Mouse (Mus musculus): ENCODE measurements around the gene Cnga4.
"Not testable (repeated sequence)": the region's sequence is repeated elsewhere in the genome, so short reads cannot be mapped to it uniquely, and the experiment has no call there.

Gene Cnga4

DNA sequence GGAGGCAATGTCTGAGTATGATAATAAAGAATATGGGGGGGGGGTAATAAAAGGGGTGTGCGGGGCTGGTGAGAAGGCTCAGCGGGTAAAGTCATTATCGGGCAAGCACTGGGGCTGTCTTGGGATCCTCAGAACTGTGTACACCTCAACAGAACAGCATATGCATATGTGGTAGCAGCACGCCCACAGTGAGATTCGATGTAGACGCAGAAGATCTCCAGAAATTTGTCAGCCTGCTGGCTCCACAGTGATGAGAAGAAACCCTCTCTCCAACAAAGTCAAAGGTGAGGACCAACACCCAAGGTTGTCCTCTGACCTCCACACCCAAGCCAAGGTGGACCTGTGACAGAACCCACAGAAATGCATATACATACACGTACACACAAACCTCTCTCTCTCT lies 12.2 kb downstream of the Cnga4 start:
- no peak for DNase-seq (ENCODE audit: low spot score)

DNA sequence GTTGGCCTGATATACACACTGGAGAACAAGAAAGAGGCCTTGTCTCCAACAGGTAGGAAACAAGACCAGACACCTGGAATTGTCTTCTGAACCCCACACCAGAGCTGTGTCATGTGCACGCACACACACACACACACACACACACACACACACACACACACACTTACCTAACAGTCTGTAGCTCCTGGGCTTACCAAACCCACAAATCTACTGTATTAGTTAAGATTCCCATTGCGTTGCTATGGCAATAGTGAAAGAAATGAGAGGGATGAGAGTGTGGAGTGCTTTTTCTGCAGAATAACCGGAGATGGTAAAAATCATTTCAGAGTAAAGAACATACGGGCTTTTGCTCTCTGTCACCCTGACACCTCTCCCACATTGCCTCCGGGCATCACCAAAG lies 13.7 kb downstream of the Cnga4 start:
- no peak for DNase-seq (ENCODE audit: low spot score)

DNA sequence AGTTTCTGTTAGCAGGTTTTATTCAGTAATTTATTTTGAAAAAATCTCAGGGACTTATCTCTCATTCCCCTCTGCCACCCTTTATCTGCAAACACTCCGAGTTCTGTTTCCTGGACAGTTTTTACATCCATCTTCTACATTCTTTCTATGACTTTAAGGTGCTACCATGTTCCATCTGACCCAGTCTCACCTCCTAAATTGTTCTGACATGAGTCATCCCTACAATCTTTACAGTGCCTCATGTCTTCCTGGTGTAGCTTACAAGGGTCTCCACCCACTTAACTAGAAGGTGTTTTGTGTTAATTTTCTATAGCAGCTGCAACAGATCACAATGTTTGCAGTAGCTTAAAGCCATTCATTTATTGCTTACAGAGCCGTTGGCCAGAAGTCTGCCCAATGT lies 16.5 kb downstream of the Cnga4 start:
- no peak for DNase-seq (ENCODE audit: low spot score)

DNA sequence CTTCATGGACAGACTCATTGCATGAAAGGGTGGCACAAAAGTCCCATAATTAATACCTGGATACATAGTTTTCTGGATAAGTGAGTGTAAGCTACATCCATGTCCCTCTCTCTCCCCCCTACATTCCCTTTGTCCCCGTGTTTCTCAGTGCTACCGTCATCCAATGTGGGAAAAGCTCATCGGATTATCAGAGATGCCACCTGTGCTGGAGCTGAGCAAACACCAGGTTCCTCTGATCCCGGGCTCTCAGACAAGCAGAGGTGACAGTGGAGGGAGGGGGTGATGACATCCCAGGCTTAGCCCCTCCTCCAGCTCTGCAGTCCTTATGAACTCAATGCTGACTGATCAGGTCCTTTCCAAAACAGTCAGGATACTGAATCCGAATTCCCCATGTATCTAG lies 20.0 kb downstream of the Cnga4 start:
- no peak for DNase-seq (ENCODE audit: low spot score)

DNA sequence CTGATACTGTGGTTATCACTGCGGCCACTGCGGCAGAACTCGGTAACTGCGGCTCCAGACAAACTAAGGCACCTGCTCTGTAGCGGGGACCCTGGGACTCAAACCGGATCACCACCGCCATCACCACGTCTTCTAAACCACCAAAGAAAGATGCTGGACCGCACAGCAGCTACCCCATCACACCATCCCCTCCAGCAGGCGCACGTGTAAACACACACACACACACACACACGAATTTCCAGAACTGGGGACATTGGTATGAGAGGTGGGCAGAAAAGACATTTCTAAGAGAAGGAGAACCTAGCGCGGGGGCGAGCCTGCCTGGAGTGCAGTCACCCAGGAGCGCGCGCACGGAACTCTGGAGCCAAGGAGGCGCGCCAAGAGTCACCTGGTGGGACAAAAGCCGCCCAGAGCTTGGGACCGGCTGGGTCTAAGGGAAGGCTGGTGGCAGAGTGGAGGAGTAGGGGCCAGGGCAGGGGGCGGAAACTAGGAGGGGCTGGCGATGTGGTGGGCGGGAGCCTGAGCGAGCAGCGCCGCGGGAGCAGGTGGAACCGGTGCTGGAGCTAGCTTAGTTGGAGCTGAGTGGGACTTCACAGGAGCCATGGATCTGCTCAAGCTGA lies 21.2 kb downstream of the Cnga4 start, which contains the start of gene Cckbr:
TSS of gene Cckbr (plus strand) at position 308 of the 620 bp plus-strand sequence.
- DNase-seq (ENCODE audit: low spot score), result peak; percentile 39

DNA sequence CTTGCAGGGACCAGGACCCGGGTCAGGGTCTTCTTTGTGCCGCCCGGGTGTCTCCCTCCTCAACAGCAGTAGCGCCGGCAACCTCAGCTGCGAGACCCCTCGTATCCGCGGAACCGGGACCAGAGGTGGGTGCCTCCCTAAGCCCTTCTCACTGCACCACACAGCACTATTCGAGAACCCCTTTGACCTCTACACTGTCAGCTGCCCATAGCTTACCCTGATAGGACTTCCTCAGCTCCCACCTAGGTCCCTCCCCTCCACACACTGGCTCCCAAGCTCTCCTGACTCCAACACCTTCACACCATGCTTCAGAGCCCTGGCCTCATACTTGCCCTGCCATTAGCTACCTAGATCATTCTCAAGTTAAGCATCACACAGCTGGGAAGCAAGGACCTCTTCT lies 21.7 kb downstream of the Cnga4 start:
- DNase-seq (ENCODE audit: low spot score), result peak; percentile 2

DNA sequence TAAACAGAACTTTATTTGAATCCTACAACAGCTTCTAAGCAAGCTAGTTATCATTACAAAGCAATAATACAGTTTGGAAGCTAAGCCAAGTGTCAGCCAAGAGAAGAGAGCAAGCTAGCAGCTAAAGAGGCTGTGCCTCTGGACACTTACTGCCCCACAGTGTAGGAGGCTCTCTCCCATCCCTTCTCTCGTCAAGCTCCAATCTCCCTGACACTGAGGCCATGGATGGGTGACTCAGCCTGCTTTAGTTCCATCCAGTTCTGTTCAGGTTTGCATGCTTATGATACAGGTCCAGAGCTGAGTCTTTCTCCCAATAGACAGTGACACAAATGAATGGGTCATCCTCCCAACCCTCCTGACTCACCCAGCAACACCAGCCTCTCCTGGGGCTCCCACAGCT lies 27.7 kb downstream of the Cnga4 start:
- DNase-seq (ENCODE audit: low spot score), result no peak

DNA sequence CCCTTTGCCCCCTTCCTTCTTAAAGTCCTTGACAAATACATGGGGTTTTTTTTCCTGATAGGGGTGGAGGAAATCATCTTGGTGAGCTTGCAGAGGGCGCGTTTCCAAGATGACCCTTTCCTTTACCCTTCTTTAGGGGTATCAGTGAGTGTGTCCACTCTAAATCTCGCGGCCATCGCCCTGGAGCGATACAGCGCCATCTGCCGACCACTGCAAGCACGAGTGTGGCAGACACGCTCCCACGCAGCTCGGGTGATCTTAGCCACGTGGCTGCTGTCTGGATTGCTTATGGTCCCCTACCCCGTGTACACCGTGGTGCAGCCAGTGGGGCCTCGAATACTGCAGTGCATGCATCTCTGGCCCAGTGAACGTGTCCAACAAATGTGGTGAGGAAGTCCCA lies 29.5 kb downstream of the Cnga4 start:
- no peak for DNase-seq (ENCODE audit: low spot score)

DNA sequence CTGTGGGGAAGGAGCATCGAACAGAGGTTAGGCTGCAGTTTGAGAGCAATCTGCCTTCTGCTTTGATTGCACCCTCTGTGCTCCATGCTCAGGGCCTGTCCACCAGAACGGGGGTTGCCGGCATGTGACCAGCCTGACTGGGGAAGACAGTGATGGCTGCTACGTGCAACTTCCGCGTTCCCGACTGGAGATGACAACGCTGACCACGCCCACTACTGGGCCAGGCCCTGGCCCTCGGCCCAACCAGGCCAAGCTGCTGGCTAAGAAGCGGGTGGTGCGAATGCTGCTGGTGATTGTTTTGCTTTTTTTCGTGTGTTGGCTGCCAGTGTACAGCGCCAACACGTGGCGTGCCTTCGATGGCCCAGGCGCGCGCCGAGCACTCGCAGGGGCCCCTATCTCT lies 30.4 kb downstream of the Cnga4 start:
- no peak for DNase-seq (ENCODE audit: low spot score)

DNA sequence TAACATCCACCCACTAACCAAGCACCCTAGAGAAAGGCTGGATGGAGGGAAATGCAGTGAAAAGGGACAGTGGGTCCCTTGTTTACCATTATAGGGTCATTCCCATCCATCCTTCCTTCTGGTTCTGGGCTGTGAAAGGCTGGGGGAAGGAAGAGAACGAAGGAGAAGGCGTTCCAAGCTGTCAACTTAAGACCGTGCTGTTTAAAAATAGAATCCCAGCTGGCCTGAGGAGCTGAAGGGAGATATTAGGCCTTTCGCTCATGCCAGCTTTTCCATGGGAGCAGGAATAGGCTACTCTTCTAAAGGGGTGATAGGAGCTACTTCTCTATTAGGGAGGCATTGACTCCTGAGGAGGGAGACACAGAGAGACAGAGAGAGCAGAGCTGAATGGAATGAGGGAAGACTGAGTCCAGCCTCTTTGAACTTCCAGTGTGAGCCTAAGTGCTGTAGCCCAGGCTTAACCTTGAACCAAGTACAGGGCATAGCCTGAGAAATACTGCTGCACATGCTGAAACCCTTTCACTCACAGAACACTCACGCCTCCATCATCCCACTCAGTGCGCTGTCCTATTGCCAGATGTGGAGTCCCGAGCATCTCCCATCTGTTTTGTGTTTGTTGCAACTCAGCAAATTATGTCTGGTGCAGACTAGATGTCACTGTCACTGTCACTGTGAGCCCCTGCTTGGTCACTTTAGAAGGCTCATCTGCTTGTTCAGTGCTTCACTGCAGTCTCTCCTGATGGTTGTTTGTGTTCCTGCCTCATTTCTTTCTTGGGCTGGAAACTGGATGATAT lies 33.8 kb downstream of the Cnga4 start:
- DNase-seq (ENCODE audit: low spot score), result no peak

DNA sequence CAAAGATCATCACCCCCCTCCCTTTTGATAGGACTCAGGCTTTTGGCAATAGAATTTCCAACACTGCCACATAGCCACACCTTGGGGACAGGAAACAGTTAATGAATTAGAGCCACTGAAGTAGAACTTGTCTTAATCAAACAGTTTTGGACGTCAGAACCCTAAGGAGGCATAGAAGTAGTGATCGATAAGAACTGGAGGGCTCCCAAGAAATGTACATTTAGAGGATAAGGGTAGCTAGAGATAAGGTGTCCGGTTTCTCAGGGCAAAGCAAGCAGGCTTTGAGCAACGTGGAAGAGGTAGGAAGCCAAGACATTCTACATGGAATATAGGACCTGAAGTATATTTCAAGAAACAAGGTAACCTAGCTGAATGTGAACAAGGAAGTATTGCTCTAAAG lies 37.1 kb downstream of the Cnga4 start:
- no peak for DNase-seq (ENCODE audit: low spot score)

DNA sequence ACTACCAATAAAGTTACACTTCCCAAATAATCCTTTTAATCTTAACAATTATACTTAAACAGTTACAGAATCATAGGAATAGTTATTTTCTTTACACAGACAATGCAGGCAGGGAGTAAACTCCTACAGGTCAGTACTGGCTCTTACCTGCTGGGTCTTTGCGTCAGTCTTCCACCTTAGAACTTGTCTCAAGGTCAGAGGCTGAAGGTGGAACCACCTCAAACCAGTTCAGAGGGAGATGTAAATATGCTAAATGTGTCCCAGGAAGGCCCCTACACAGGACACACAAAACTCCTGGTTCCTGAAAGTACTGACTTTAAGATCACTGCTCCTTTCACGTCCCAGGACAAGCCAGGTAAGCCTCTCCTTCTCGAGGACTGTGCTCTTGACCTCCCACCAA lies 40.7 kb downstream of the Cnga4 start:
- no peak for DNase-seq (ENCODE audit: low spot score)

DNA sequence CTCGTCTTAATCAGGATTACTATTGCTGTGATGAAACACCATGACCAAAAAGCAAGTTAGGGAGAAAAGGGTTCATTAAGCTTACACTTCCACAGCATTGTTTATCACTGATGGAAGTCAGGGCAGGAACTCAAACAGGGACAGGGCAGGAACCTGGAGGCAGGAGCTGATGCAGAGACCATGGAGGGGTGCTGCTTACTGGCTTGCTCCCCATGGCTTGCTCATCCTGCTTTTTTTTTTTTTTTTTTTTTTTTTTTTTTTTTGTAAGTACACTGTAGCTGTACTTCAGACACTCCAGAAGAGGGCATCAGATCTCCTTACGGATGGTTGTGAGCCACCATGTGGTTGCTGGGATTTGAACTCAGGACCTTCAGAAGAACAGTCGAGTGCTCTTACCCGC lies 49.0 kb downstream of the Cnga4 start:
- DNase-seq (ENCODE audit: low spot score), result not testable (repeated sequence)
